Mouse (Mus musculus) telencephalon, adult 2 months (tissue): Measurements from ENCODE around the gene Supt3.

ENCODE experiments used
- DNase-seq: peaks from one replicate; pipeline ENCODE4 v3.0.0-alpha.2; 2011; ENCODE audit warnings: low read depth, low spot score

Supt3 gene

DNA sequence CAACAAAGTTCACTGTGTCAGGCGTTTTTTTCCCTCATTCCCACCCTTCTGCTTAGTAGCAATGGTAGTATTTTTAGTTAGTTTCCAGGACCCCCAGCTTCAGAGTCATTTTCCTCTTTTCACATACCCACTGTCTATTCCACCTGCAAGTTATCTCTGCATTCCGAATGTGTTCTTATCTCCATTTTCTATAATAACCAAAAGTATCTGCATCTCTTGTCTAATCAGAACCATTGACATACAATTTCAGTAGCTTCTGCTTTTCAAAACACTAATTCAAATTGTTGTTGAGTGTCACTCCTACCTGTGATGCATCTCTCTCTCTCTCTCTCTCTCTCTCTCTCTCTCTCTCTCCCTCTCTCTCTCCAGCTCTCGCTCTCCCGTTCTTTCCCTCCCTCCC, 3.4 kb downstream of the Supt3 start:
- no peak for DNase-seq

DNA sequence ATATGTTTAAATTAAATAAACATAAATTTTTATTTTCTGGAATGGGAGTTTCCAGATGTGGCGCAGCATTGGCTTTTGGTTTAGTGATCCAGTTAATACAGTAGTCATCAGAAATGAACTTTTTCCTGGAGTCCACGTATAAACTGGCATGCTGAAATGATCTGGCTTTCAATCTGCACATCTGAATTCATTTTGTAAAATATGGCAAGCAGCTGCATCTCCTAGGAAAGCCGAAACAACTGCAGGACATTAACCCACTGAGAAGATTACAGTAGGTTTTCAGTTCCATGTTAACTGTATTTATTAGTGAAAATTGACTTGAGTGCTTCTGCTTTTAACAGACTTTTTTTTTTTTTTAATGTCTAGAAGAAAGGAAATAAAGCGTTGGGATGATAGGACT, 5.4 kb downstream of the Supt3 start:
- DNase-seq: no peak

DNA sequence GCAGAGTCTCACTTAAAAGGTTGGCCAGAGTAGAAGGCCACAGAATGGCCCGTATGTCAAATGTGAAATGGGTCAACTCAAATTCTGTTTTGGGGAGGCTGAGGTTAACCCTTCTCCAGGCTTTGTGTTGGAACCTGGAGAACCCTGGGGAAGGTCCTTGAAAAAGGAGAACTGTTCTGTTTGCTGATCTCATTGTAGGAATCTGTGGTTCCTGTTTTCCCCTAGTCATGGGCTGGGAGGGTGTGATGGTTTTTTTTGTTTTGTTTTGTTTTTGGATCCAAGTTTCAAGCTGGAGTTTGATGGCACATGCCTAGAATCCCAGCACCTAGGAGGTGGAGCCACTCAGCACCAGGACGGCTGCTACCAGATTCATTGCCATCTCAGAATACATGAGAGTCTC, 6.2 kb downstream of the Supt3 start:
- no peak for DNase-seq

DNA sequence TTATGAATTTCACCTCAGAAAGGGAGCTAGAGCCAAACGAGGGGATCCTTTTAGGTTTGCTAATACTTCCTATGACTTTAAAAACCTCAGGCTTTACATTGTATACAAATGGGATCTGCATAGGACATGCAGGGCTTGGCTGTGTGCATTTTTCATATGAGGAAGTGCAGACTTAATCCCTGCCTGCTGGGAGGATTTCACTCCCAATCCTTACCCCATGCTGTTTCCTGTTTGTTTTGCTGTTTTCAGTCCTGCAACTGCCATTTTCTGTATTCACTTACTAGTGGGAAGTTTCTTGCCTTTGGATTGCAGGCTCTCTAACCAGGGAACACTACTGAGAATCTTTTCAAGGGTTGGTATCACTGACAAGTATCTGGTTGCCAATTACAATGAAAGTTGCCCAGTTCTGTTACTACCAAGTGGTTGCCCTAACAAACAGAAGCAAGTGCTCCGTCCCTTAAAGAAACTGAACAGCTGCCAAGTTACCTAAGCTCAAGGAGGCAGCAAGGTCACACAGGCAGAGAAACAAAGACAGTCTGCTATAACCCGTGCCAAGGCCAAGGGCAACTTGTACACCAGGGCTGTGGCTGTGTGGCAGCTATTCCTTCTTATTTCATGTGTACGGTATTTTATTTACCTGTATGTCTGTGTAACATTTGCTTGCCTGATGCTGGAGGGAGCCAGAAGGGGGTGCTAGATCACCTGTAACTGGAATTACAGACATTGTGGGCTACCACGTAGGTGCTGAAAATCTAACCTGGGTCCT, 12.2 kb downstream of the Supt3 start:
- DNase-seq: no peak

DNA sequence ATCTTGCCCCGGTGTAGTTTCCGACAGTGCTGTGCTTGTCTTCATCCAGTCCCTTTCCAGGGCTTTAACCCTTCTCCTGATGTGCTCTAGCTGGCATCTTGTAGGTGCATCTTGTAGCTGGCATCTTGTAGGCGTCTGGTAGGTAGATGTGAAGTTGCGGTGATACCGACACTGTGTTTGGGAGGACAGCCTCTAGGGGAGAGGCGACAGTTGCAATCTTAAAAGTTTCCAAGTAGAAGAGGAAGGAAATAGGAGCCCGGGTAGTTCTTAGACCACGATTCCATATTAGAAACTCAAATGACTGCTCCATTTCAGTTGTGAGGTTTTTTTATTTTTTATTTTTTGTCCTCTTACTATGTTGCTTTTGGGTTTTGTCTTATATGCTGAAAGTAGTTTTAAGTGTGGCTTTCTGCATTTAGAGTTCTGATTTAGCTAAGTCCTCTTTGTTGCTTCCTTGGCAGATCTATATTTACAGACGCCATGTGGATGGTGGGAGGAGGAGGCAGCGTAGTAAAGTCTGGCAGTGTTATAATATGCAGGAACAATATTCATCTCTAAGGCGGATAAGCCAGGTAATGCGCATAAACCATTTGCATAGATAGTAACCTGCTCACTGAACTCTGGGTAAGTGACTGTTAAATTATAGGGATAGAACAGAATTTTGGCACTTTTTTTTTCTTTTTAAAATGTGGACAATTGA, 15.4 kb downstream of the Supt3 start:
- DNase-seq: peak; percentile 65

DNA sequence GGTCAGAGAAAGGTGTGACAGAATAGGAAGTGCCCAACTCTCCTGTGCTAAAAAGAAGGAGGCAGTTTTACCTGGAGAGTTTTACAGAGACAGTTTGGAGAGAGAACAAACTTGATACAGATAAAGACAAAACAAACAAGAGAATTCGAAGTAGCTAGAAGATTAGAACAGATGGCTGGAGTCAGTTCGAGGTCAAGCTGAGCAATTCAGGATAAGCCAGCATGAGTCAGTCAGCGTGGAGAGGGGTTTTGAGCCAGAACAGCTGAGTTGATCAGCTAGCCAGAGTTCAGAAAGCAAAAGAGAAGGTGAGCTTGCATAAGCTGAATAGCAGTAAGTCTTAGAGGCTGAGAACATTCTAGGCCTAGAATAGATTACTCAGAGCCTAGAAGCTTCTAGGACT, 20.4 kb downstream of the Supt3 start:
- DNase-seq: no peak

DNA sequence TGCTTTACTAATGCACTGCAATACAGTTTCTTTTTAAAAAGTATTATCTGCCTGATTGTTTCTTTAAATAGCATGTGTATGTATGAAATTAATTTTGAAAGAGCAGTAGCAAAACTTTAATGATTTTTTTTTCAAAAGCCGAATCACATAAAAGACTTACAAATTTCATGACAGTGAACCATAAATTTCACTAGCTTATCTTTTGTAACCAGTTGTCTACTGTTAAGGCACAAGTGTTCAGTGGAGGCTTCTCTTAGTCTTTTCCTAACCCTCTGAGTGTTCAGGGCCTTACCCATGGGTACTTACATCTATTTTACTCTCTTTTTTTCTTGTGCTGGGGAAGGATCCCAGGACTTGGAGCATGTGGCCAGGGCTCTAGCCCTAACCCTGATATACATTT, 30.1 kb downstream of the Supt3 start:
- DNase-seq: no peak

DNA sequence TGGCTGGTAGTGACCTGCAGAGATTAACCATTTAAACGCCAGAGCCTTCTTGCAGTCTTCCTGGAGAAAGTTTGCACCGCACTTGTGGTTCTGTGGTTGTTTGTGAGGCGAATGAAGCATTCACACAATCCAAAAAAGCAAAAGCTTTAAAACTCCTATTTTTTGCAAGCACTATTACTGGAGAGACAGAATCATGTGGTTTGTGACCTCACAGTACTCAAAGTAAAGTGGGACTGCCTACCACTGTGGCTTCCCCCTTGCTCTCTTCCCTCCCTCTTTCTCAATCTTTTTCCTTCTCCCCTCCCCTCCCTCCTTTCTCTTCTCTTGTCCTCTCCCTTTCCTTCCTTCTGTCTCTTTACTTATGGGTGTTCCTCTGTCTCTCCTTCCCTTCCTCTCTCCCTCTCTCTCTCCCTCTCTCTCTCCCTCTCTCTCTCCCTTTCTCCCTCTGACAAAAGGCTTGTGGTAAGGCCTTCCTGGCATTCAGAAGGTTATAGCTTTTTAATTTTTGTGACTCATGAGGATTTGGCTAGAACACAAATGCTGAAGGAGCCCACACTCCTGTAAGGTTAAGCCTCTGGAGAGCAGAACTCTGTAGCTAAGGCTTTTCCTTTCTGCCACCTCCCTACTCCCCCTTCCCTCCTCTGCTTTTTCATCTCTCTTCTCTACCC, 37.7 kb downstream of the Supt3 start, which contains the start of gene Runx2:
TSS of gene Runx2 (minus strand) at position 290 of the 668 bp plus-strand sequence.
- no peak for DNase-seq

DNA sequence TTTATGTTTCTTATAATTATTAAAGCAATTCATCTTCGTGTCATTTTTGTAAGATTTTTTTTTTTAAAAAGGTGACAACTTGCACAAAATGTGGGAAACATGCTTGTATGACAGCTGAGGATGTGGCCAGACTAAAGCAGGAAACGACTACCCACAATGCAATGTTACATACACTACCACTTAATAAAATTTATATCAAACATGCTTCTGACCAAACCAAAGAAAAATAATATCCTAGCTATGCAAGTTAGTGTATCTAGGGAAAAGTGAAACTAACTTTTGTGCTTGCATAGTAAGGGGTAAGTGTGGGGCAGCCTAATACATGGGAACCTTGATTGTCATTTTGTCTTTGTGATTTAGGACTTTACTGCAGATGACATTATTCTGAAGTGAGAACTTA, 41.9 kb downstream of the Supt3 start:
- no peak for DNase-seq

DNA sequence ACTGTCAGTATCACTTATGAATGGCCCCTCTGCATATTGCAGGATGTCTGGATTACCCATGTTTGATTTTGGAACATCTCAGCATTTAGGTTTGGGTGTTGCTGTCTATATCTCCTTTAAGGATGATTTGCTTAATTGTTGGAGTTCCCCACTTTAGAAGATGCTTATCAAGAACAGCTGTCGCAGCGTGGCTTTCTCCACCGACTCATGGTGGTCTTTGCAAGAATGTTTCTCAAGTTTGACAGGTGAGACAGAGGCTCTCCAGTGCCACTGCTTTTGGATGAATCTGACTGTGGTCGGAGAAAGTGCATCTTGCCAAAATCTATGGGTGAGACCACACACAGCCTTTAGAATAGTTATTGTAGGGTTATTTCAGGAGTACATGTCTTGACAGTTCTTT, 42.9 kb downstream of the Supt3 start:
- no peak for DNase-seq

DNA sequence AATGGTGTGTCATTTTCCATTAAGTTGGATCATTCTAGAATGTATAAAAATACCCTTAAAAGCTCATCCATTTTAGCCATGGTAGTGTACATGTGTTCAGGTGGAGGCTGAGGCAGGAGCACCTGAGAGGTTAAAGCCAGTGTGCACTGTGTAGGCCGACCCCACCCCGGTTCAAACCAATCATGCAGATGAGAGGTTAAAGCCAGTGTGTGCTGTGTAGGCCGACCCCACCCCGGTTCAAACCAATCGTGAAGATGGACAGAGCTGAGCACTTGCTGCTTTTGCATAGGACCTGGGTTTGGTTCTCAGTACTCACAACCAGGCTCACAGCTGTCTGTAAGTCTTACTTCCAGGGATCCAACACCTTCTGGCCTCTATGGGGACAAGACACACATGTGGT, 45.0 kb downstream of the Supt3 start:
- no peak for DNase-seq

DNA sequence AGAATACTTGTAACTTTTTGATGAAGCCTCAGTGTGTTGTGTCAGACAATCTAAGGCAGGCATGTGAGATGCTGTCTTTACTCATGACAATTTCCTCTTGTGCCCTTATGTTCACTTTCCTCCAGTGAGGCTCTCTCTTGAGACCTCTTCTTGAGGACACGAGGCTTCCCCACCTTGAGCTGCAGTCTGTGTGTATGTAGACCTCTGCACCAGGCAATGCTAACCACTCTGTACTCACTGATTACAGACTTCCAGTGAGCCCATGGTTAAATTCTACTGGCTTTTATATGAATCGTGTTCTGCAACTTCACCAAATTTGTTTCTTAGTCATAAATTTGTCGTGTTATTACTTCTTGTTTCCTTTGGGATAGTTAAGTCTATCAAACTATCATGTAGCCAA, 50.2 kb downstream of the Supt3 start:
- DNase-seq: no peak

DNA sequence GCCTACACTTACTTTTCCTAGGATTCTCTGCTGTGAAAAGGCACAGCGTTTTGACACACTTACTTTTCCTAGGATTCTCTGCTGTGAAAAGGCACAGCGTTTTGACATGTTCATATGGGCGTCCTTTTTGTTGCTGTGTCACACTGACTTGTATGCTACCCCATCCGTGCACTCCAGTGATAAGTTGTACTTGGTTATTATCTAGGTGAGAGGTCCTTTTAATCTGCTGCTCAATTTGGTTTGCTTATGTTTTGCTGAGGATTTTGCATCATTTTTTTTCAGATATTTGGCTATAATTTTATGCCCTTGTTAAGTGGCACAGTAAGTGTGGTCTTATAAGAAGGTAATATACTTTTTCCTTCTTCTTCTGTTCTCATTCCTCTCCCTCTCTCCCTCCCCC, 51.0 kb downstream of the Supt3 start:
- DNase-seq: no peak

DNA sequence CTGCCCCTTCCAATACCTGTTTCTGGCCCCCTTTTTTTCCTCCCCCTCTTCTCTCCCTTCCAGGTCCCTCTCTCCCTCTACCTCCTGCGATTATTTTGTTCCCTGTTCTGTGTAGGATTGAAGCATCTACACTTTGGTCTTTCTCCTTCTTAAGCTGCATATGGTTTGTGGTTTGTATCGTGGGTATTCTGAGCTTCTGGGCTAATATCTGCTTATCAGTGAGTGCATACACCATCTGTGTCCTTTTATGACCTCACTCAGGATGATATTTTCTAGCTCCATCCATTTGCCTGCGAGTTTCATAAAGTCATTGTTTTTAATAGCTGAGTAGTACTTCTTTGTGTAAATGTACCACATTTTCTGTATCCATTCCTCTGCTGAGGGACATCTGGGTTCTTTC, 52.6 kb downstream of the Supt3 start:
- DNase-seq: no peak

DNA sequence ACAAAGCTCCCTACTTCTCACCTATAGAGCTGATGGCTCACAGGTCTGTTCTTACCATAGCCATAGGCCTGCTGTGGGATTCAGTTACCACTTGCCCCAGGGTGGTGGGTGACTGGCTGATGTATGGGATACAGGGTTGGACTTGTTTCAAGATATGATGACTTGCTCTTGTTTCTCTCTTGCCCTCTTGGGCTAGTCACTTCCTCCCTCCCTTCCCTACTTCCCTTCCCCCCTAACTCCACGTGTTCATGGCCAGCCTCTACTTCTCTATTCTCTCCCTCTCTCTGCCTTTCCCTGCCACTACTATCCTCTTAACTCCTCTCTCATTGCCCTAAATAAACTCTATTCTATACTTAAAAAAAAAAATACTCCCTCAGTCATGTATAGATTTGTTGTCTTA, 54.2 kb downstream of the Supt3 start:
- DNase-seq: no peak

DNA sequence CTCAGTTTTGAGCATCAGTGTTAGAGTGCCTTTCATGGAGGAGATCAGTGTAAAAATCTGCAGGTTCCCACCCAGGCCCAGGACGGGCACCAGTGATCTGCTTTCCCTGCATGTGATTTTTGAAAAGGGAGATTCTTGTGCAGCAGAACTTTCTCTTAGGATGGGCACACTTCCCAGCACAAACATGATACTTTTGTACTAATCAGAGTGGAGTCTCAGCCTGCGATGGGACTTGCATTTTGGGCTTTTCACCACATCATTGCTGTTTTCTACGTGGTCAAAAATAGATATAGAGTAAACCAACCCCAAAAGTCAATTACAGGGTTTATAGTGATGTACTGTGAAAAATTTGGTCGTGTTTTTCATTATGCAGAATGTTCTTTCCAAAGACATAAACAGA, 65.2 kb downstream of the Supt3 start:
- DNase-seq: peak; percentile 40

DNA sequence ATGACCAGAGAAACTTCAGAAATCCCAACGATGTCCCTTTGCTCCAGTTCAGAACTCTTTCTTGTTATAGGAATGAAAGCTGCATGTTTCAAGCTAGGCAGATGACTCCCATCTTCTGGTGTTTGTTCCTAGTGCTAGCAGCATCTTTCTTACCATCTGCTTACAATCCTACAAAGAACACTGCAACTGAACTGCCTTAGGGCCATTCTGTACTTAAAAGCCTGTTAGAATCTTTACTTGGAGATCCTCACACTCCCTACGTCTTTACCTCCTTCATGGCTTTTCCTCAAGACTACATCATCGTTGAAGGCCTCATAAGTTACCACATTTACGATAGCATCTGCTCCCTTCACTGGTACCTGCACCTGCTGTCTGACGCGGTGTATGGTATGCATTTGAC, 86.2 kb downstream of the Supt3 start:
- DNase-seq: peak; percentile 32

DNA sequence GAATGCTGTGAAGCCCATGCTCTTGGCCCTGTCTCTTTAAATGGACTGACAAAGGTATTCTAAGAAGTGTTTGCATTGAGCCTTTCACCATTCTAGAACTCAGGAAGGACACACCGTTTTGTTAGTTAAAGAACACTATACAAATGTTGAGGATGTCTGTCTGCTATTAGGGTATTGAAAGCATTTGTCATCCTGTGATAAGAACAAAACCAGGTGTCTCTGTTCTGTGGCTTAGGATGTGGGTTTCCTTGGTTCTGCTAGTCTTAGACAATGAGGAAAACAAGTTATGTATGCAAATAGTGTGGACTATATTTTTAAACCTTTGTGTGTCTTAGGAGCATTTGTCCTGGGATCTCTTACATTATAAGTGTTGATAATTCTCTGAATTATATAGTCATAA, 116.6 kb downstream of the Supt3 start:
- DNase-seq: no peak

DNA sequence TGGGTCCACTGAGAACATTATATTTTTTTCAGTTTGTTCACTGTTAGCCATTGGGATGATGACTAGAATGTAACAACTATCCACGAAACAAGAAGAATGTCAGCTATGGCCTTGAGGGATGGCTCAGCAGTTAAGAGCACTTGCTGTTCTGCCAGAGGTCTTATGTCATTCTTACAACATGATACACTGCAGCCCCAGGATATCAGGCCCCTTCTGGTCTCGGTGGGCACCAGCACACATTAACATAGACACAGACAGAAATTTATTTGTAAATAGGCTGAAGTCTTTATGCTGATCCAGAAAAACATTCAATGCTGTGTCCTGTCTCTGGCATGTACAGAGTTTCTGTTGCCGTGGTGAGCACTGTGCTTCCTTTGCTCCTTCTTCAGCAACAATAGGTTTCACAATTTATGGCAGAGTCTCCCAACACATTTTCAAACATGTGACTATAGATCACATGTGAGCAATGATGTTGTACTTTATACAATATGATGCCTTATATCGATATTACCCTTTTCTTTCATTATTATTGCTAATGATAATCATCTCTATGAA, 166.7 kb downstream of the Supt3 start:
- no peak for DNase-seq

DNA sequence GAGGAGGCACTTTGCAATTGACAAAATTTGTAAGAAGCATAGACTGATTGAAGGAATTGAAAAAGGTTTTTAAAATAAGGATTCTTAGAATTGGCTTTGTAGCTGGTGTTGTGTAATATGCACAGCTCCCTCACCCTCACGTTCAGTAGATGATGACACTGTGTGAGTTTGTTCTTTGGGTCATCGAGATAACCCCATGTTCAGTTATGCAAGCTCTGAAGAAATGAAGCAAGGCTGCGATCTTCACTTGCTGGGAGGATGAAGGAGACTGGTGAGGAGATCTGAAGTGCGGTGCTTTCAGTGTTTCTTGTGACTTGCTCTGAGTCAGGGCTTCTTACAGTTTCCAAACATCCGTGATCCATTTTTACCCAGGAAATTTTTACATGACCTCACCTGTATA, 168.4 kb downstream of the Supt3 start:
- DNase-seq: no peak

DNA sequence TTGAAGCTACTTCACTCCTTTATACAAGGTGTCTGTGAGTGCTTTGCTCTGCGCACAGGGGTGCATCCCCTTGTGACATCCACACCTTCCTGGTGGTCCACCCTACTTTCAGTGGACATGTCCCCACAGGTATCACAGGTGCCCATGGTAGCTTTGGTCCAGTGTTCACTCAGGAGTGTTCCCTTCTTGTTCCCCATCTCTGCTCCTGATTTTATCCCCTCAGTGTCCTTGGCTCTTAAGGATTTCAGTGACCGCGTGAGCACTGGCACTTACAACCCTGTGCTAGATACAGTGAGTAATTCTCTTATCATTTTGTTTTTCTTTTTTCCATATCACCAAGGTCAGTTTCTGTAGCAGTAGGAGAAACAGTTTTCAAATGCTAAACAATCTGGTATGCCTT, 171.4 kb downstream of the Supt3 start:
- no peak for DNase-seq

DNA sequence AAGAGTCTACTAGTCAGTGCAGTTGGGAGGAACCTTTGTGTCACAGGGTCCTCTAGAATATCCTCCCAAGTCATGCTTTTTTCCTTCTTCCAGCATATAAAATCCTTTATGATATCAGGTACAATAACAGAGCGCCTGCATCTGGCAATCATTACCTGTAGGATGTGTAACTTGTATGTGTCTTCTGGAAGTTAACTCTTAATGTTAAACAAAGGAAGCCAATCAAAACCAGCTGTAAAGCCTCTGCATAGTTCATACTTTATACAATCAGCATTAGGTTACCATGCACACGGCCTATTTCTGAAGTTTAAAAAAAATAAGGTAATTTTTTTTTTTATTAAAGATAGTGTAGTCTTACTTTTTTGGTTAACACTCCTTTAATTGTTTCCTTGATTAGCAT, 179.7 kb downstream of the Supt3 start:
- no peak for DNase-seq
